Mouse (Mus musculus): ENCODE results near the gene Hmgcr. TPM values are rescaled to one million over a fixed set of nuclear protein-coding genes. Genes with fewer than 3 reads are reported as not detected.

Hmgcr gene
- polyA plus RNA-seq, 1 experiment from 2014 or later = 222 TPM

Other genes starting within 250 kb of the Hmgcr start
- gene Ankdd1b, start 199.7 kb downstream of the Hmgcr start, polyA plus RNA-seq (2015; fragmentation: Nextera tagmentation; extraction: Ambion mirVana) = not detected in 2 replicates
- gene Gm17622, start 180.2 kb downstream of the Hmgcr start, polyA plus RNA-seq (2015; fragmentation: Nextera tagmentation; extraction: Ambion mirVana) = not detected in 2 replicates
- gene Polk, start 128.4 kb downstream of the Hmgcr start, polyA plus RNA-seq (2015; fragmentation: Nextera tagmentation; extraction: Ambion mirVana) = 6.1 and 7.1 TPM in 2 replicates
- gene Col4a3bp, start 128.3 kb downstream of the Hmgcr start, polyA plus RNA-seq (2015; fragmentation: Nextera tagmentation; extraction: Ambion mirVana) = 7.2 and 9.6 TPM in 2 replicates
- not detected in 2 replicates for gene Ankrd31, start 77.3 kb upstream of the Hmgcr start, polyA plus RNA-seq (2015; fragmentation: Nextera tagmentation; extraction: Ambion mirVana)